Mouse (Mus musculus) thymus, postnatal 14 days (tissue): Measurements from ENCODE around the gene Mthfd1l.

Experiments
- DNase-seq: peaks from one replicate; pipeline ENCODE4 v3.0.0; 2021

Mthfd1l gene

DNA sequence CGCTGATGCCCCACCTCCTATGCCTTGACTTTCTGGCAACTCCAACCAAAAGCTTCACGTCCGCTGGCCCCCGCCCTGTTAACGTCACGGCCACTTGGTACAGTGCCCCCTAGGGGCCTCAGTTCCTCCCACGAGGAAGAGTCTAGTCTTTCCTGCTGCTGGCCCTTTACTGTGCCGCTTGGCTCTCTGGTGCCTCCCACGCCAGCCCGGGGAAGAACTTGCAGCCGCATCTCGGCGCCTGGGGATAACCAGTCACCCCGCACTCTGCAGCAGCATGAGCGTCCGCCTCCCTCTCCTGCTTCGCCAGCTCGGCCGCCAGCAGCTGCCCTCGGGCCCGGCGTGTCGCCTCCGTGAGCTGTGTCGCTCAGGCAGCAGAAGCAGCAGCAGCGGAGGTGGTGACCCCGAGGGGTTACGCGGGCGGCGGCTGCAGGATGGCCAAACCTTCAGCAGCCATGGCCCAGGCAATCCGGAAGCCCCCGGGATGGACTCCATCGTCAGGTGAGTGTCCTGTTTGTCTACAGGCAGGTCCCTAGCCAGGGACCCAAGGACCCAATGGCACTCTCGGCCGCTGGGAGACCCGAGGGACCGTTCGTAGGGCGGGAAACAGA lies at the start of gene Mthfd1l:
TSS of gene Mthfd1l (plus strand) at position 138 of the 608 bp plus-strand sequence.
- peak; percentile 92 for DNase-seq

DNA sequence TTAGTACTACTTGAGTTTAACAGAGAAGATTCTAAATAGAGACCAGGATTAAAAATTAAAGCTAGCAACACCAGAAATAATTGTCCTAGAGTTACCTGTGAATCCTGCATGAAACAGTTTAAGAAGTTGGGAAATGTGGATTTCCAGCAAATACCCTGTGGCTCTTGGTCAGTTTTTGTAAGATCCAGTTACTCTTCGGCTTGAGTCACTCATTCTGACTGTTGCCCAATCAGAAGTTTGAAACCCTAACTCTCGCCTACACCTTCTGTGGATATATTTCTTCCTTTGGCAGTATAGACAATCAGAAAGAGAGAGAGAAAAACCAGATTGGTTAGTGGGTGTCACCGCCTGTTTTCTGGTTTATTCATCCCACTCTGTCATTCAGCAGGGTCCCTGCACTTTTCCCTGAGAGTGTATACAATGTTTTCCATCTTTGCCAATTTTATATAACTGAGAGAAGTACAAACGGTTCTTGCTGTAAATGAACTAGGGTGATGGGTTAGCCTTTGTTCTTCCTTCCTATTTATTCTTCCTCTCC lies 44.8 kb upstream of the Mthfd1l start:
- no peak for DNase-seq

DNA sequence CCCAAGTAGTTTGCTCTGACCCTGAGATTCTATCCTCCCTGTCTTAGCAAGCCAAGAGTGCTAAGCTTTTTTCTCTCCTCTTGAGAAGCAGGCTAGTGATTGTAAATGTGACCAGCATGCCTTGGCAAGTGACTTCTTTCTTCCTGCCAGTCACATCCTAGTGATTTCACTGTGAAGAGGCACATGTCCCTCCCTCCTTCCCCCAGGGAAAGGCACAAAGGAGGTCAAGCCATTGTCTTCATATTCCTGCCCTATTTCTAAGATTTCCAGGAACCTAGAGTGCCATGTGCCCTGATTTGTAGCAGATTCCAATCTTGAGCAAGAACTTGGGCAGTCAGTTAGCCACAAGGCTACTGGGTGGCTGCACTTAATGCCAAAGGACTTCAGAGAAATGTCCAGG lies 41.1 kb upstream of the Mthfd1l start:
- no peak for DNase-seq

DNA sequence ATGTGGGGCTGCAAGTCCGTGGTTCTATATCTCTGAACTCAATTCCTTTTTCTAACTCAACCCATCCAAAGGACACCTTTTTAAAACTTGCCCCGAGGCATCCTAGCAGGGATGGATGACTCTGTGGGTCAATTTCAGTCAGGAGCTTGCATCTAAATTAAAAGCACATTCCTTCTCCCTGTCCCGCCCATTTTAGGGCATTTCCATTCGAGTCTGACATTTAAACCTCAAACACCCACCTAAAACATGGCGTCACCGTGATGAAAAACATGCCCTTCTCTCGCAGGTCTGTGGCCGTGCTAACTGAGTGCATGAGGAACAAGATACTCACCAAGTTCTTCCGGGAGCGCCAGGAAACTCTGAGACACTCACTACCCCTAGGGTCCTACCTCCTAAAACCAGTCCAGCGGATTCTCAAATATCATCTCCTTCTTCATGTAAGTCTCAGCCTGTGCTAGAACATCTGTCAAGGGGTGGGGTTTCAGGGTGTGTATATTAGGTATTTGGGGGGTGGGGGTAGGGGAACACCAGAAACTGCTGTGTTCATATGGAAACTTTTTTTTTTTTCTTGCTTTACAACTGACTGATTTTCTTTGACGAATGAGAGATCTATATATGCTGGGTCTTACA lies 39.5 kb upstream of the Mthfd1l start:
- no peak for DNase-seq

DNA sequence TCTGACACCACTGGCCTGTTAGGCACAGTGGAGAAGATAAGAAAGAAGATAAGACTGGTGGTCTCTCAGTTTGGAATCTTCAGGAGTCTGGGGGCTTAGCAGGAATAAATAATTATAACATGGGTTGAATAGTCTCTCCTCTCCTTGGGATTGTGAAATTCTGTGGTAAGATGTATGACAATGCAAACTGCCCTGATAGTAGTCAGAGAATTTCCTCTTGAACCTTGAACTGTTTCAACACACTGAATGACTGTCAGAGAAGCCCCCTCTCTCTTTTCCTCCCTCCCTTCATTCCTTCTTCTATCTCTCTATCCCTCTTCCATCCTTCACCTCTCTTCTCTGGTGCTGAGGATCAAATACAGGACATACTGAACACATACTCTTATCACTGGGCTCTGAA lies 36.1 kb upstream of the Mthfd1l start:
- DNase-seq: no peak

DNA sequence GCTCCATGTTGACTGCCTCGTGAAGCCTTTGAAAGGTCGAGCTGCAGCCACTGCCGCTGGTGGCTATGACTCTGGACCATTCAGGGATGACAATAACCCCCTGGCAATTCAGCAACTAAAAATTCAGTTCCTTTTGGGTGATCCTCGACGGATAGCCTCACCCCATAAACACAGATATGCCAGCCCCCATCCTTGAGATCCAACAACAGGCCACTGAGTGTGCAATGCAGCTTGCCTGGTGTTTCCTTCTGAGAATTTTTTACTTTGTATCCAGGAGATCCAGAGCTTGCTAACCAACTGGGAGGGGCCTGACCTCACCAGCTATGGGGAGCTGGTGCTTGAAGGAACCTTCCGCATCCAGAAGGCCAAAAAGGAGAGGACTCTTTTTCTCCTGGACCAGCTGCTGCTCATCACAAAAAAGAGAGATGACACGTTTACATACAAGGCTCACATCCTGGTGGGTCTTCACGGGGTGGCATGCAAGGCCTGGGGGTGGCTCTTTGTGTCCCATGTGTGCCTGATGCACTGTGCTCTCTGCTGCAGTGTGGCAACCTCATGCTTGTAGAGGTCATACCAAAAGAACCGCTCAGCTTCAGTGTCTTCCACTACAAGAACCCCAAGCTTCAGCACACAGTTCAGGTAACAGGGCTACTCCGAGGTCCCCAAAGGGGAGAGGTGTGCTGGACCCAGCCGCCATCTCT lies 32.9 kb upstream of the Mthfd1l start:
- DNase-seq: no peak

DNA sequence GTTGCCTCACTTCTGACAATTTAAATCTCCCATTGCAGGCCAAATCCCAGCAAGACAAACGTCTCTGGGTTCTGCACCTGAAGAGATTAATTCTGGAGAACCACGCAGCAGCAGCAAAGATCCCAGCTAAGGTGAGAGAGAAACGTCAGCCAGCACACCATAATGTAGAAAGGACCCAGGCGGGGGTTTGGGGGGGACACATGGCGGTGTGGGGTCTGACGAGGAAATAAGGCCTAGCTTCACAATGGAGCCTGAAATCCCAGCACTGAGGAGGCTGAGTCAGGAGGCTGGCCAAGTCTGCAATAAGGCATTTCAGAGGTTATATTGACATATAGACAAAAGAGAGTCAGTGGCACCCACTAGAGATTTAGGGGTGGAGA lies 32.3 kb upstream of the Mthfd1l start:
- DNase-seq: no peak

DNA sequence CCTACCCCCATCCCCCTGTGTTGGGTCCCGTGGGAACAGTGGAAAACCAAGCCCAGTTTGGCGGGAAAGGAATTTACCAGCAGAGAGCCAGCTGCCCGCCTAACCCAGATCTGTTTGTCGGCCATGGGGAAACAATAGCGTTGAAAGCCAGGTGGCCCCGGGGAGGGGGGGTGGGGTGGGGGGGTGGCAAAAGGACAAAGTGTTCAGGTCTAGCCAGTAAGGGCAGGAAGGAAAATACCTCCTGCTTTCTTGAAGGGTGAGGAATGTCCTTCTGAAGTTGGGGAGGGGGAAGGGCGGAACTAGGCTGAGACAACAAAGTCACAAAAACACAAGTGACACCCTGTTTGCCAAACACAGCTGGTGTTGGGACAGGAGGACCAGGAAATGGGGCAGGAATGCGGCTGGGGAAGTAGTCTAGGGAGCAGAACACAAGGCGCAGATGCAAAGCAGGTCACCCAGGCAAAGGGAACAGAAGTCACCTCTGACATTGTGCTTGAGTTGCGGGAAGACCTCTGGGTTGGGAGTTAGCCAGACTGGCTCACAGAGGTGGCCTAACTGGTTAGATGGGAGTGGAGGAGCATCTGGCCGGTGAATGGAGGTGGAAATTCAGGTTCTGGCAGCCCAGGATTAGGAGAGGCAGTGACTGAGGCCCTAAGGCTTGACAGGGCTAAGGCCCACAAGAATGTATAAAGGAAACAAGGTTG lies 31.7 kb upstream of the Mthfd1l start:
- no peak for DNase-seq

DNA sequence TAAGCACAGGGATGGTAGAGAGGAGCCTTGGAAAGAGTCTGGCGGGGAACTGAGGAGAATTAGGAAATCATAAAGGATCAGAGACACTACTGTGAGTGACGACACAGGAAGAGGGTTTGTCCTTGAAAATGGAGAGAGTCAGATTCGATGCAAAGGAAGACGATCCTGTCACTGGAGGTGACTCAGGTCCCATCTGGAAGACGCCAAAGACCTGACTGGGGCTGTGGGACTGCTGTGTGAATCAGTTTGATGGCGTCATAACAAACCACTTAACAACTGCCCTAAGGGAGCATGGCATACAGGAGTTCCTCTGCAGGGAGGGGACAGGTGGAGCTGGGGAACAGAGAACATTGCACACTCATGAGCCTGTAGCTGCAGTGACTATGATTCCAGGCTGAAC lies 30.6 kb upstream of the Mthfd1l start:
- no peak for DNase-seq

DNA sequence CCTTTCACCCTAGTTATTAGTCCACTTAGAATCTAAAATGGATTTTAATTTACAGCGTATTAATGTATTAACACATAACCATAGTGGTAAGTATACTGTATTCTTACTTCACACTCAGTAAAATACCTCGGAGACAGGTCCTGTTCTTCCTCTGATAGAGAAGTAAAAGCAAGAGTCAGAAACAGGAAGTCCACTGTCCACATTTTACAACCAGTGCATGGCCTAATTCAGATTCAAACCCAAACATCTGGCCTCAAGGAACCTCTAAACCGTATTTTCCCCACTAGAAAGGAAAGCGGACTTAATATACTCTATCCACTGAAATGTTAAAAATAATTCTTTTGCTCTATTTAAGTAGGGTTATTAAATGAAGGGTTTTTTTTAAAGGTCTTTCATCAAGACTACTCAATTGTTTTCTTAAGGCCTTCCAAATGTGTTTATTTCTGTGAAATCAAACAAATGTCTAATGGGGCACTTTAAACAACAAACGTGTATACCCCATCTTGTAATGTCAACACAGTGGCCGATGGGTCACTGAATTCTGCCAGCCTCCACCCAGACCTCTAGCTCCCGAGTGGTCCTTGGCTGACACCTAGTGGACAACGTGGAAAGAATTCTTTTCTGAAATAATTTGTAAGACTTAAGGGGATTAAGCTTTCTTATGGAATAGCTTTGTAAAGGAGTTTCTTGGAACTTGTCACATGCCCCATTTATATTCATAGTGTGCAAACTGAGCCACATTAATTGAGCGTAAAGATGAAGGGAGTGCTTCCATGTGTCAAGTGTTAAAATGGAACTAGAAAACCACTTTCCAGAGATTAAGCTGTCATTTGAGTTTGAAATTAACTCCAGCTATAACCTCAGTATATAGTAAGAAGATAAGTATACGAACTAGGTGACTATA lies 29.2 kb upstream of the Mthfd1l start:
- DNase-seq: peak; percentile 42

DNA sequence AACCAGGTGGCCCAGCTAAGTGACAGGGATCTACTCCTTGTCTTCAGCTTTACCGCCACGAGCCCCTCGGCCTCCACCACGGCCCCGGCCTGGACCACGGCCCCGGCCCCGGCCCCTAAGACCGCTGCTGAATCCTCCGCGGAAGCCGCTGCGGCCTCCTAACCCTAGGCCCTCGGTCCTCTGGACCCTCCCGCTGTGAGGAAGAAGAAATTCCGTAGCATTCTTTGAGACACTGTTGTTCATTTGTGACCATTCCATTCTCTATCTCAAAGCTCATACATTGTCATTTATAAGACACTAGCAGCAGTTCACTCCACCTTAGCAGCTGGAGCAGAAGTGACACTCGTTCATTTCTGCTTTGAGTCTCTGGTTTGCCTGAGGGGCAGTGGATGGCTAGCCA lies 26.0 kb upstream of the Mthfd1l start:
- DNase-seq: no peak

DNA sequence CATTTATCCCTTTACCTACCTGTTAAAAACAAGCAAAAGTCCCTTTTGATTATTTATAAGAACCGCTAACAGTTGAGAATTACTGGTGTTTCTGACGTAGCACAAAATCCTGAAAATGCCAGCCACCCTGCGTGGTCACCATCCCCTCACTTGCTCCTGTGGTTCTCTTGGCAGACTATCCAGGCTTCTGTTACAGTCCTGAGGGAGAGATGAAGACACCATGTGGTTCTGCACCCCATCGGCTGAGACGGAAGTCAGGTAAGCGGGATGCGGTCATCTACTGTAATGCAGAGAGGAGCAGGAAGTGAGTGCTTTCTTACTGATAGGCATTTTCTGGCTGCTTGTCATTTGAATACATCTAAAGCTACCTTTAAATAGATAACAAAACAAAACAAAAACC lies 25.6 kb upstream of the Mthfd1l start:
- no peak for DNase-seq

DNA sequence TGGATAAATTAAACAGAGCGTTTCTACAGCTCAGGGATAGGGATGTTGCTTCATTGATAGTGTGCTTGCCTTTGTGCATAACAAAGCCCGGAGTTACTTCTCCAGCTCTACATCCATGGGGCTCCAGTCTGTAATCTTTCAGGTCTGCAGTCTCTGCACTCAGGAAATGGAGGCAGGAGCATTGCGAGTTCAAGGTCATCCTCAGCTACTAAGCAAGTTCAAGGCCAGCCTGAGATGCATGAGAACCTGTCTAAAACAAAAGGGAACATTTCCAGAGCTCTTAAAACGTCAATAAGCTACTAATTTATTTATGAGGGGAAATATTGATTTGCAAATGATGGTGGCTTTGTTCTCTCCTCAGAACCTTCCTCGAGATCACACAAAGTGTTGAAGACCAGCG lies 23.6 kb upstream of the Mthfd1l start:
- DNase-seq: no peak

DNA sequence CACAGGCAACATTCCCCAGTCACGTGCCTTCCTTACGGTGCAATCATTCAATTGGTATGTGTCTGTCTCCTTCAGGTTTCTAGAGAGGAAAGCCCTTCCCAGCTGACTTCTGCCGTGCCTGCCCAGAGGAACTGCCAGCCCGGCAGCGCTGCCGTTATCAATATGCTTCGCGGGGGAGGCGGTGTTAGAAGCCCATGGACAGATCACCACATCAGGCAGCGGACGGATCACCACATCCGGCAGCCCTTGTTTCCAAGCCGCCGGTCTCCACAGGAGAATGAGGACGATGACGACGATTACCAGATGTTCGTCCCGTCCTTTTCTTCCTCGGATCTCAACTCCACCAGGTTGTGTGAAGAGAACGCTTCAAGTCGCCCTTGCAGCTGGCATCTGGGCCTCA lies 16.4 kb upstream of the Mthfd1l start:
- no peak for DNase-seq

DNA sequence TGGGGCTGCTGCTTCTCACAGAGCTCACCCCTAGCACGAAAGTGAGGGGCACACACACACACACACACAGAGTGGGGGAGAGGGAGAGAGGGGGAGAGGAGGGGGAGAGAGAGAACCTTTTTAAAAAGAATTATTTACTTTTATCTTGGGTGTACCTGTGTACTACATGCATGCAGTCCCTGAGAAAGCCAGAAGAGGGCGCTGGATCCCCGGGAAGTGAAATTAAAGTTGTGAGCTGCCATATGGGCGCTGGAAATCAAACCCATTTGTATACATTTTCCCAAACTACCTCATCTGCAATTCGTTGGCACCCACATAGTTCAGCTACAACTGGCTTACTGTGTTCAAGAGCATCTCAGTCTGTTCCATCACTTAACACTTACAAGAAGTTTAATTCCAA lies 14.3 kb upstream of the Mthfd1l start:
- DNase-seq: no peak

DNA sequence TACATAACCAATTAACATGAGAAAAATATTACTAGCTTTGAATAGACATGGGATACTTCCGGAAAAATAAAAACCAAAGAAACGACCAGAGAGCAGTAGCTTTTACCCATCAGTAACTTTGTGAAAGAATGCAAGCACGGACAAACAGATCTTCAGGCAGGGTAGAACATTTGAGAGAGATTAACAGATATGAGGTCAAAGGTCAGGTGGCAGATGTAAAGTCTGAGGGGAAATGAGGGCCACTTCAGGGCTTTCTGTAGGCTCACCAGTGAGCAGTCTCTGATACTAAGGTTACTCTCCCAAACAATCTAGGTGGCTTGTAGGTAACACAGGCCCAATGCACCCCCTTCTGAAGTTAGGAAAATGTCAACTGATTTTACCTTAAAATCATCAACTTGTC lies 3.9 kb upstream of the Mthfd1l start:
- DNase-seq: no peak

DNA sequence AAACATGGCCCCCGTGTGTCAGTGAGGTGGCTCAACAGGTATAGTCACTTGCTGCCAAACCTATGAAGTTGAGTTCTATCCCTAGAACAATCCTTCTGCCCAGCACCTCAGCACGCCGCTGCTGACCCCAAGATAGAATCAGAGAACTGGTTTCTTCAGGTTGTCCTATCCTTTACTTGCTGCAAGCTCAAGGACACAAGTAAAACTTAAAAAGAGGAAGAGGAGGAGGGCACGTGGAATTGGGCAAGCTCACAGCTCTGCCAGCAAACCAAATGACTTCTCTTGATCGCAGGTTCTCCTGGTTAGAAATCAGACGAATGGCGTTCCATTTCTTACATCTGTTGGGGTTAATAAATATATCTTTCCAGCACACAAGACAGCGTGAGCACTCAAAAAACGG lies 681 bp upstream of the Mthfd1l start:
- DNase-seq: no peak

DNA sequence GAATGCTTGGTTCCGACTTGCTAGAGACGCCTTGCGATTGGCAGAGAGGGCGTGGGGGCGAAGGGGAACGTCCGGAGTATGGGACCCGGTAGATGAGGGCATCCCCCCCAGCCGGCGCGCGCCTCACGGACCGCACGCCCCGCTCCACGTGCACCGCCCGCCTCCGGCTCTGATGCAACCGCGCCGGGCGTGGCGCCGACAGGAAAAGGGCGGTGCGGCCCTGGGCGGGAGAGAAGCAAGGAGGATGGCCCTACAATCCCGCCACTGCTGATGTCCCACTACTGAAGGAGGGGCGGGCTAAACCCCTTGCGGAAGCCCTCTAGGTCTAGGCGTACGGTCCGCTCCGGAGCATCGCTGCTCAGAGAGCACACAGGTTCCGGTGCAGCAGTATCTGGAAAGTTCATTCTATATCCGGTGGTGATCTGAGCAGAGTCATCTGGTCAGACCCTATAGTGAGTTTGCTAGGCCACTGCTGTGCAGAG lies 712 bp downstream of the Mthfd1l start:
- DNase-seq: peak; percentile 86

DNA sequence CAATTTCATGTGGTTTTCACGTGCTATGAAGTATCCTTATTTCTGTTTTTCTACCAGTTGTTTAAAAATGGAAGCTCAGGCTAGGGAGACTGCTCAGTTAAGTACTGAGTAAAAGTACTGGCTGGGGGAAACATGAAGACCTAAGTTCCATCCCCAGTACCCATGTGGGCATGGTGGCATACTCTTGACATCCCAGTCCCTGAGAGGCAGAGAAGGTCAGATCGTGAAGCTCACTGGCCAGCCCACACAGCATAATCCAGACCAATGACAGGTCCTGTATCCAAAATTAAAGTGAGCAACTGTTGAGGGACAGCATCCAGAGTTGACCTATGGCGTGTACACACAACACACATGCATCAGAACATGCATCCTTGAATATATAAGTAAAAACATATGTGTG lies 1.5 kb downstream of the Mthfd1l start:
- no peak for DNase-seq

DNA sequence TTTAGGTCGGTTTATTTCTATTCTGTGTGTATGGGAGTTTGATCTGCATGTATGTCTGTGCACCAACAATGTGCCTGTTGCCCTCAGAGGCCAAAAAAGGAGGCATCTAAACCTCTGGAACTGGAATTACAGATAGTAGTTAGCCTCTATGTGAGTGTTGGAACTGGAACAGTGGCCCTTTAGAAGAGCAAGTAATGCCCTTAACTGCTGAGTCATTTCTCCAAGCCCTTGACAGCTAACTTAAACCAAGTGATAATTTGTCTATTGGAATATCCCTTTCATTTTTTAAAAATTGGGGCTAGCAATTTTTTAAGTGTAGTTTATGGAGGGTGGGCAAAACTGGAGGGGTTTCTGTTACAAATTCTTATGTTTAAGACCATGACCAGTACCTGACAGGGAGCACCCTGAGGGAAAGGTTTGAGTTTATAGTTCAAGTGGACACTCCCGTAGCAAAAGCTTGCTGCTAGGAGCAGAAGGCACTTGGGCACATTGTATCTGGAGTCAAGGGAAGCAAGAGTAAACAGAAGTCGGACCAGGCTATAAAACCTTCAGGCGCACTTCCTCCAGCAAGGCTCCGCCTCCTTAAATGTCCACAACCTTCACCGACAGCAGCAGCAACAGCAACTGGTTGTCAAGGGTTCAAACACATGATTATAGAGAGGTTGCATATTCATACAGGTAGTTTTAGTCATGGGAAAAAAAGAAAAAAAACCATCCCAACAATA lies 3.1 kb downstream of the Mthfd1l start:
- no peak for DNase-seq

DNA sequence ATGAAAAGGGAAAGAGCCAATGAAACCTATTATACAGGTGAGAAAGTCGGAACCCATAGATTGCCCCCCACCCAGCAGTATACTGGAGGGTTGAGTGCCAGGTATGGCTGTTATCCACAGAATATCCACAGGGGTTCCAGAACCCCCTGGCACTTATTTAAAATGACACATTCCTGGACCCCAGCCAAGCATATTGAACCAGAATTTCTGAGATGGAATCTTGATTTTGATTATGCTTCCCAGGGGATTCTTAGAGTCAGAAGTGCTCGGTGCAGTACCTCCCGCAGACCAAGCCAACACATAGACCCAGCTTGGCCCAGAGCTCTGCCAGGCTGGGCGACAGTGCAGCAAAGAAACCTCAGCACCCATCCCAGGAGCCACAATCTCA lies 3.7 kb downstream of the Mthfd1l start:
- no peak for DNase-seq

DNA sequence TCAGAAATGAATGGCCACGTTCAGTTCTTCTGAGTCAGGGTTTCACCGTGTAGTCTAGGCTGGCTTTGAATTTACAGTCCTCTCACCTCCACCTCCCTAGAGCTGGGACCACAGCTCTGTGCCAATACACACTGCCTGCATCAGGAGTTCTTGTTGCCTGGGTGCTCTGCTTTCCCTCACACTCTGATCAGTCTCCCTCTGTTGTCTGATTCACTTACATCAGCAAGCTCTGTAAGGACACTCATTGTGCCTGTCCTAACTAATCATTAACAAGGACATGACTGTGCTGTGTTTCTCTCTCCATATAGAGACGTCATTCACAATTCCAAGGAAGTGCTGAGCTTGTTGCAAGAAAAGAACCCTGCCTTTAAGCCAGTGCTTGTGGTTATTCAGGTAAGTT lies 5.4 kb downstream of the Mthfd1l start:
- DNase-seq: no peak
